Mouse (Mus musculus) layer of hippocampus, adult 9-10 months (tissue): ENCODE data around the gene Bloc1s4.

Source experiments
- DNase-seq: peaks from one replicate; pipeline ENCODE4 v3.0.0; 2022; ENCODE audit warnings: low spot score

The Bloc1s4 gene

DNA sequence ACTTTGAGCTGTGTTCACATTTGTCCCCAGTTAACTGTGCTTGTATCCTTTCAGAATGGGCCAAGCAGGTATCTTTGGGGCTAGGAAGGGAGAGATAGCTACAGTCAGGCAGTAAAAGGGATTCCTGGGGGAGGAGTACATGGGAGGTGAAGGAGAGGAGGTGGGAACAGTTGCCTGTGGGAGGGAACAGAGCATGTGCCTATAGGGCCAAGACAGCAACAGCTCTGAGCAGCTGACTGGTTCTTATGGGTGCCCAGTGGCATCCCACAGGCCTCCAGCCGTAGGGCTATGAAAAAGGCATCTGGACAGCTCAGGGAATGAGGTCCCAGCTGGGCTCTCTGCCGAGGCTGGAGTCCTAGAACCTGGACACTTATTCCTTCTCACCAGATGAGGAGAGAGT lies 31.6 kb downstream of the Bloc1s4 start:
- no peak for DNase-seq

GRCm38 (mm10) chr5:36714832-36715231 lies 33.6 kb downstream of the Bloc1s4 start:
- no peak for DNase-seq

DNA sequence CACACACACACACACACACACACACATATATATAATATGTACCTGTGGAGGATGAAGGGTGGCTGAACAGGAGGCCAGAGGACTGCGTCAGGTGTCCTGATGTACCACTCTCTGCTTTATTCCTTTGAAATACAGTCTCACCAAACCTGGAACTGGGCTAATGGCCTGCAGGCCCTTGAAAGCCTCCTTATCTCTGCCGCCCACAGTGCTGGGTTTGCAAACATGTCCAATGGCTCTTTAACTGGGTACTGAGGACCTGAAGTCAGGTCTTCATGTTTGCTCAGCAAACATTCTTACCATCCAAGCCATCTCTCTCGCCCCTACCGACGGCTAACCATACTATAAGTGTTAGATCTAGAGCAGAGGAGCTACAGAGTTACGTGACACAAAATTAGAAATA lies 34.8 kb downstream of the Bloc1s4 start:
- DNase-seq: no peak

GRCm38 (mm10) chr5:36712553-36713534 lies 35.6 kb downstream of the Bloc1s4 start:
- DNase-seq: no peak

DNA sequence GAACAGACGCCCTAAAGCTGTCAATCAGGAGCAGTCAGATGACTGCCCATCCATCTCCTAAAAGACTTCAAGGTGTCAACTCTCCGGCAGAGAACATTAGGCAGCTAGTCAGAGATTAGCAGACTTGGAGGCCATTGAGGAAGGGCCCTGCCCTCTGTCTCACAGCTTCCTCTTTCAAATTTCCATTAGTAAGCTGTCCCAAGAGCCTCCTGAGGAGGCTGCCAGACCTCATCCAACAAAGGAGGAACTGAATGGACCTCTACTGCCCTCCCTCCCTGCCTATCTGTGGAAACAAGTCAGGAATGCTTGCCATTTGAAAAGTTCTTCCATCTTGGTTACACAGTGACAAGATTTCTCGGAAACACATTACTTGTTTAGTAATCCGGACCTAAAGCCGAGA lies 36.6 kb downstream of the Bloc1s4 start:
- no peak for DNase-seq

GRCm38 (mm10) chr5:36705792-36706191 lies 42.7 kb downstream of the Bloc1s4 start:
- no peak for DNase-seq

- DNase-seq: no peak
These were observed 43.1 kb downstream of the Bloc1s4 start for GRCm38 (mm10) chr5:36705390-36705789.

DNA sequence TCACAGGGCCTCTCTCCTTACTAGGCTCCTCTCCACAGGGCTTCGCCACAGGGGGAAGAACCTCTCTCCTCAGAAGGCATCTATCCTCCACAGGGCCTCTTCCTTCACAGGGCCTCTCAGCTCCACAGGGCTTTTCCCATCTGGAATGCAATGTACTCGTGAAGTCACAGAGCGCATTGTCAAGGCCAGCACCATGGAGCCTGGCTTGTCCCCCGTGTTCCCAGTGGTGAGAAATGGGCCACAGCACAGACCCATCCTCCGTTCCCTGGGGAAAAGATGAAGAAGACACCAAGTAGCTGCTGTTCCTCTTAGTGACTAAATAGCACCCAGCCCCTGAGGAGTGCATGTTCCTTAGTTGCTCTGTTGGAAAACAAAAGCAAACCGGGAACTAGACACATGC lies 43.8 kb downstream of the Bloc1s4 start:
- no peak for DNase-seq

GRCm38 (mm10) chr5:36700939-36701620 lies 47.4 kb downstream of the Bloc1s4 start:
- DNase-seq: no peak

DNA sequence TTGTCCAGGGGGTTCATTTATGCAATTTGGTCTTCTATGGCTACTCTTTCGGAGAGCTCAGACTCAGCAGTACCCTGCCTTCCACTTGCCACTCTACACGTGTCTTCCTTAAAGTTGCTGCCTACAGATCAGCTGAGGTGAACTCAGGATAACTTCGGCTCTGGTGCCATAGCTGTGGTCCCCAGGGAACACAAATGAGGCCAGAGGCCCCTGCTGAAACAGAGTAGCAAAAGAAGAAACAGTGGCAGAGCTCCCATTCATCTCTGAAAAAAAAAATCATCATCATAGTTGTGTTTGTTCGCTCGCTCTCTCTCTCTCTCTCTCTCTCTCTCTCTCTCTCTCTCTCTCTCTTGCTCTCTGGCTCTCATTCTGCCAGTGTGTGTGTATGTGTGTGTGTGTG lies 49.8 kb downstream of the Bloc1s4 start:
- DNase-seq: no peak

DNA sequence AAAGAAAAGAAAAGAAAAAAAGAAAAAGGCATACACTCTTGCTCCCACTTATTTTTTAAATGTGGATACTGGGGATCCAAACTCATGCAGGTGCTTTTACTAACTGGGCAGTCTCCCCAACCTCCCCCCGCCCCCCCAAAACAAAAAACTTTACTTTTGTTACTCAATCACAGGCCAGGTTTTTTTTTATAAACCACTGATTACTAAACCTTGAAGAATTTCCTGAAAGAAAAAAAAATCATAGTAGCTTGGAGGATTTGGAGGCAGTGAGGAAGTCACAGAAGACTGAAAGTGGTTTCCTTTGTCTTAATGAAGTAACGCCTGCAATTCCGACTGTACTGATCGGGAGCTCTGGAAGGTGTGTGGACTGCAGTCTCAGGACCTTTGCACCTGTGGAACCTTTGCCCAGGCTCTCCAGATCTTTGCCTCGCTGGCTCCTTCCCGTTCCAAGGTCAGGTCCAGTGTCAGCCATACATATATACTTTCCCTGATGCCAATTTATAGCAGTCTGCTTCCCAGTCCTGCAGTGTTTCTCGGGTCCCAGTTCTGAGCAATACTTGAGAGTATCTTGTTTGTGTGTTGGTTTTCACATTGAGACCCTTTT lies 50.3 kb downstream of the Bloc1s4 start:
- DNase-seq: no peak
